Mouse (Mus musculus) right cerebral cortex, postnatal 36 days (tissue): ENCODE measurements around the gene Olfr648.

Source experiments
- DNase-seq, 2 experiments: peaks; one replicate each; pipeline ENCODE4 v3.0.0; 2022; ENCODE audit warnings: low spot score in 2 of 2, mixed read lengths in 1 of 2

Gene Olfr648

GRCm38 (mm10) chr7:104183292-104183691 lies at the start of gene Olfr648:
Gene Olfr648 (minus strand): TSS chr7:104183392.
- no peak for DNase-seq

- DNase-seq = no peak
These were observed 48.0 kb upstream of the Olfr648 start for GRCm38 (mm10) chr7:104231203-104231602.

GRCm38 (mm10) chr7:104218701-104219569 lies 35.7 kb upstream of the Olfr648 start, which contains the start of gene Trim6:
Gene Trim6 (plus strand): TSS chr7:104218793.
- no peak for DNase-seq

GRCm38 (mm10) chr7:104217881-104218280 lies 34.7 kb upstream of the Olfr648 start:
- DNase-seq = no peak

- DNase-seq = no peak
These were observed 32.9 kb upstream of the Olfr648 start for GRCm38 (mm10) chr7:104216011-104216535.

GRCm38 (mm10) chr7:104206197-104206596 lies 23.0 kb upstream of the Olfr648 start:
- no peak for DNase-seq

- no peak for DNase-seq
These were observed 16.6 kb upstream of the Olfr648 start for GRCm38 (mm10) chr7:104199822-104200221.

GRCm38 (mm10) chr7:104195885-104196284 lies 12.7 kb upstream of the Olfr648 start, which contains the start of gene Olfr649:
Gene Olfr649 (minus strand): TSS chr7:104195985.
- no peak for DNase-seq

- no peak for DNase-seq
These were observed 8.1 kb upstream of the Olfr648 start for GRCm38 (mm10) chr7:104191275-104191674.

- DNase-seq = no peak
These were observed 4.1 kb downstream of the Olfr648 start for GRCm38 (mm10) chr7:104179074-104179473.

GRCm38 (mm10) chr7:104178422-104179054 lies 4.7 kb downstream of the Olfr648 start:
- DNase-seq = no peak

GRCm38 (mm10) chr7:104175085-104175484 lies 8.1 kb downstream of the Olfr648 start:
- DNase-seq = no peak

GRCm38 (mm10) chr7:104169634-104170204 lies 13.5 kb downstream of the Olfr648 start:
- DNase-seq = no peak

- no peak for DNase-seq
These were observed 16.1 kb downstream of the Olfr648 start for GRCm38 (mm10) chr7:104167105-104167504.

- DNase-seq = no peak
These were observed 32.7 kb downstream of the Olfr648 start, which contains the start of gene Ubqlnl for GRCm38 (mm10) chr7:104150456-104150855. Gene Ubqlnl (minus strand): TSS chr7:104150556.

- no peak for DNase-seq
These were observed 40.0 kb downstream of the Olfr648 start, which contains the start of gene Ubqln3 for GRCm38 (mm10) chr7:104143179-104143578. Gene Ubqln3 (minus strand): TSS chr7:104143279.

- no peak for DNase-seq
These were observed 45.9 kb downstream of the Olfr648 start, which contains the start of gene Olfr643 for GRCm38 (mm10) chr7:104137305-104137704. Gene Olfr643 (minus strand): TSS chr7:104137405.

- DNase-seq = no peak
These were observed 53.5 kb downstream of the Olfr648 start, which contains the start of gene Ubqln5 for GRCm38 (mm10) chr7:104129726-104130125. Gene Ubqln5 (minus strand): TSS chr7:104129826.
